ENCODE assay signal across 8 mouse cellular contexts in the genomic region with DNA sequence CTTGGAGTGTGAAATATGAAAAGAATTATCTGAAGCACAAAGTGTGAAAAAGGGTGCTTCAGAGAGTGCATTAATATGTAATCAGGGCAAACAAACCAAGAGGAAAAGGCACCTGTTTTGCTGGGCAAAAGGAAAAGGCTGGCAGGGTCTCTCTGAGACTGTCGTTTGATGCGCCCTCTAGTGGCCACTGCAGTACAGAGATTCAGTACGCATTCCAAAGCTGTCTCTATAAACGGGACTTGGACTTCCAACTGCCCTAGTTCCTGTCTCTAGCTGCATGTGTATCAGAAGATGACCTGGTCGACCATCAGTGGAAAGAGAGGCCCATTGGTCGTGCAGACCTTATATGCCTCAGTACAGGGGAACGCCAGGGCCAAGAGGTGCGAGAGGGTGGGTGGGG. TPM values are rescaled to one million over a fixed set of nuclear protein-coding genes. Genes with fewer than 3 reads are reported as not detected.
A peak's percentile ranks its signal among the peaks of the same experiment; 100 is the strongest.
DNase-seq lines count a peak whose midpoint lies in the region; ATAC-seq lines count a peak whose summit lies in the region.

No protein-coding gene starts in this region.

- no peak overlapping the region for H3K4me2 ChIP-seq in forebrain, embryonic 14.5 days (ENCODE audit: low read length)
- no peak overlapping the region for H3K4me2 ChIP-seq in hindbrain, embryonic 16.5 days (ENCODE audit: low read length)
- no peak overlapping the region for H3K4me2 ChIP-seq in midbrain, embryonic 11.5 days

- peak; percentile 27 for DNase-seq in MN1 (ENCODE audit: low spot score)
- DNase-seq in c-Kit-positive CD71-positive TER-119-positive erythroid progenitor cells, embryonic 14.5 days (ENCODE audit: low spot score): peak; percentile 20
- peak; percentile 87 for DNase-seq in forebrain, embryonic 14.5 days (ENCODE audit: low spot score)
- peak; percentile 13 for DNase-seq in left cerebral cortex, adult 11 months (ENCODE audit: low spot score)
- peak; percentile 96 for DNase-seq in midbrain, embryonic 11.5 days (ENCODE audit: low spot score, missing footprints)
- DNase-seq in right cerebral cortex, postnatal 36 days (ENCODE audit: low spot score in 2 of 2): peak; percentile 20

- H3K9ac ChIP-seq in forebrain, embryonic 14.5 days (ENCODE audit: low read length): no peak overlapping the region
- no peak overlapping the region for H3K9ac ChIP-seq in hindbrain, embryonic 16.5 days (ENCODE audit: low read depth, low read length)
- H3K9ac ChIP-seq in midbrain, embryonic 11.5 days (ENCODE audit: low read length): no peak overlapping the region

- no peaks in the 10 kb centered on the region for H3K9me3 ChIP-seq in forebrain, embryonic 14.5 days (replicated peaks; ENCODE audit: control insufficient read depth, low read length)
- H3K9me3 ChIP-seq in hindbrain, embryonic 16.5 days (ENCODE audit: control insufficient read depth, low read length): no peaks in the 10 kb centered on the region
- H3K9me3 ChIP-seq in midbrain, embryonic 11.5 days (ENCODE audit: control insufficient read depth, low read length): no peaks in the 10 kb centered on the region

- H3K4me1 ChIP-seq in forebrain, embryonic 14.5 days (ENCODE audit: control insufficient read depth, insufficient read depth, low read length): no peaks in the 10 kb centered on the region
- H3K4me1 ChIP-seq in hindbrain, embryonic 16.5 days (ENCODE audit: control insufficient read depth, insufficient read depth, low read depth, low read length): no peaks in the 10 kb centered on the region
- no peaks in the 10 kb centered on the region for H3K4me1 ChIP-seq in midbrain, embryonic 11.5 days (ENCODE audit: control insufficient read depth, insufficient read depth, low read length)

- no peaks in the 10 kb centered on the region for H3K27me3 ChIP-seq in forebrain, embryonic 14.5 days (replicated peaks; ENCODE audit: control insufficient read depth, insufficient read depth, low read length)
- H3K27me3 ChIP-seq in hindbrain, embryonic 16.5 days (replicated peaks; ENCODE audit: control insufficient read depth, insufficient read depth, low read length): no peaks in the 10 kb centered on the region; the same call in 1 of the 2 replicates
- no peaks in the 10 kb centered on the region for H3K27me3 ChIP-seq in midbrain, embryonic 11.5 days (ENCODE audit: control insufficient read depth, insufficient read depth, low read length)

- H3K27ac ChIP-seq in forebrain, embryonic 14.5 days (ENCODE audit: low read depth, low read length): no peak overlapping the region
- H3K27ac ChIP-seq in hindbrain, embryonic 16.5 days (ENCODE audit: low read depth, low read length): no peak overlapping the region
- H3K27ac ChIP-seq in midbrain, embryonic 11.5 days (ENCODE audit: low read depth, low read length): no peak overlapping the region

- WGBS in forebrain, embryonic 14.5 days: 22% methylated on average over 8 of the region's 8 CpGs
- 26% methylated on average over 8 of the region's 8 CpGs for whole genome bisulfite sequencing in hindbrain, embryonic 16.5 days
- 19% methylated on average over 8 of the region's 8 CpGs for WGBS in midbrain, embryonic 11.5 days

- H3K36me3 ChIP-seq in forebrain, embryonic 14.5 days (ENCODE audit: control insufficient read depth, insufficient read depth, low read length): no peaks in the 10 kb centered on the region
- H3K36me3 ChIP-seq in hindbrain, embryonic 16.5 days (ENCODE audit: control insufficient read depth, insufficient read depth, low read length): no peaks in the 10 kb centered on the region
- H3K36me3 ChIP-seq in midbrain, embryonic 11.5 days (ENCODE audit: control insufficient read depth, insufficient read depth, low read length): no peaks in the 10 kb centered on the region

- no peak overlapping the region for H3K4me3 ChIP-seq in forebrain, embryonic 14.5 days (ENCODE audit: low read depth, low read length)
- H3K4me3 ChIP-seq in hindbrain, embryonic 16.5 days (ENCODE audit: low read length): no peak overlapping the region
- no peak overlapping the region for H3K4me3 ChIP-seq in midbrain, embryonic 11.5 days (ENCODE audit: low read depth, low read length)

- peak; percentile 84 for ATAC-seq in forebrain, embryonic 14.5 days
- peak; percentile 81 for ATAC-seq in hindbrain, embryonic 16.5 days
- peak; percentile 82 for ATAC-seq in midbrain, embryonic 11.5 days (ENCODE audit: low FRiP score)
- no peak for ATAC-seq in erythroblast, adult 5-6 weeks (replicated peaks; ENCODE audit: low FRiP score, poor library complexity, severe bottlenecking)

RNA-seq across cellular contexts. Expression of gene D16Ertd472e, which starts 58.7 kb away (rescaled TPM):
- 7.3 and 9.8 TPM in 2 replicates for polyA plus RNA-seq in forebrain, embryonic 14.5 days (2014; fragmentation: Nextera tagmentation; extraction: Ambion mirVana)
- polyA plus RNA-seq in hindbrain, embryonic 16.5 days (2015; fragmentation: Nextera tagmentation; extraction: Ambion mirVana): 5.5 and 7.0 TPM in 2 replicates
- 17.7 and 19.8 TPM in 2 replicates for polyA plus RNA-seq in midbrain, embryonic 11.5 days (2014; fragmentation: Nextera tagmentation; extraction: Ambion mirVana)
- total RNA-seq in erythroblast, adult 5-6 weeks (2015; ENCODE audit: low replicate concordance): 6.7 and 9.4 TPM in 2 replicates
- total RNA-seq in erythroblast, adult 5-6 weeks (2017; ENCODE audit: low replicate concordance): 2.5 TPM in 2 replicates

Comparison
In these comparisons a context has a peak if more than half of its experiments do, and no peak if none do; other contexts are left out.
1. DNase-seq: peak in every context shown above with its lines; median percentile 96 in midbrain, embryonic 11.5 days; 87 in forebrain, embryonic 14.5 days; 27 in MN1; 20 in c-Kit-positive CD71-positive TER-119-positive erythroid progenitor cells, embryonic 14.5 days; 20 in right cerebral cortex, postnatal 36 days; 13 in left cerebral cortex, adult 11 months.